Mouse (Mus musculus) neural tube, embryonic 14.5 days (tissue): ENCODE data around the gene Thrap3. TPM values are rescaled to one million over a fixed set of nuclear protein-coding genes. Genes with fewer than 3 reads are reported as not detected.

Source experiments
- ATAC-seq: fragments of 200-750 bp; cut with Nextera tagmentation; 2 replicates; pipeline ENCODE4 v1.8.0; 2017; ENCODE audit warnings: low read depth, mild to moderate bottlenecking, moderate TSS enrichment, moderate library complexity
- H3K27ac ChIP-seq: fragments of 300-500 bp; sonication (generic); 2 replicates; pipeline ENCODE4 v1.5.1; 2014; ENCODE audit warnings: low read depth, mild to moderate bottlenecking, control low read depth, low read length, moderate library complexity, mixed read lengths
- H3K27me3 ChIP-seq: fragments of 300-500 bp; sonication (generic); 2 replicates; pipeline ENCODE4 v1.6.1; 2014; ENCODE audit warnings: low read length; ENCODE audit not compliant: control insufficient read depth, insufficient read depth
- H3K36me3 ChIP-seq: fragments of 300-500 bp; sonication (generic); 2 replicates; pipeline ENCODE4 v1.6.1; 2014; ENCODE audit warnings: low read length, mixed read lengths; ENCODE audit not compliant: control insufficient read depth, insufficient read depth
- H3K4me1 ChIP-seq: fragments of 300-500 bp; sonication (generic); 2 replicates; pipeline ENCODE4 v1.6.1; 2014; ENCODE audit warnings: low read length; ENCODE audit not compliant: control insufficient read depth, insufficient read depth
- H3K4me2 ChIP-seq: fragments of 300-500 bp; sonication (generic); 2 replicates; pipeline ENCODE4 v1.6.1; 2014; ENCODE audit warnings: mild to moderate bottlenecking, low read depth, low read length, control low read depth
- H3K4me3 ChIP-seq: fragments of 300-500 bp; sonication (generic); 2 replicates; pipeline ENCODE4 v1.5.1; 2014; ENCODE audit warnings: low read depth, low read length, control low read depth, mixed read lengths
- H3K9ac ChIP-seq: fragments of 300-500 bp; sonication (generic); replicated peaks from 2 replicates; pipeline ENCODE4 v1.6.1; 2014; ENCODE audit warnings: low read depth, mild to moderate bottlenecking, control low read depth, low read length, mixed read lengths
- H3K9me3 ChIP-seq: fragments of 300-500 bp; sonication (generic); 2 replicates; pipeline ENCODE4 v1.6.1; 2016; ENCODE audit warnings: low read length; ENCODE audit not compliant: control insufficient read depth
- WGBS: fragments of 180-500 bp; shearing (Covaris S2); extraction: QIAGEN DNeasy Blood & Tissue Kit; methylation state at CpG from one replicate; pipeline ENCODE4 v1.1.7; 2014; 5-methylcytosine and 5-hydroxymethylcytosine counted together
- polyA plus RNA-seq: library from polyadenylated mRNA; unstranded; fragments of >200 nt; fragmentation: Nextera tagmentation; extraction: Ambion mirVana; gene quantifications from 2 replicates; pipeline ENCODE4 v1.2.1, GENCODE M21; 2014

Gene Thrap3
- polyA plus RNA-seq, 1 experiment from 2014 or later = 138 TPM

DNA sequence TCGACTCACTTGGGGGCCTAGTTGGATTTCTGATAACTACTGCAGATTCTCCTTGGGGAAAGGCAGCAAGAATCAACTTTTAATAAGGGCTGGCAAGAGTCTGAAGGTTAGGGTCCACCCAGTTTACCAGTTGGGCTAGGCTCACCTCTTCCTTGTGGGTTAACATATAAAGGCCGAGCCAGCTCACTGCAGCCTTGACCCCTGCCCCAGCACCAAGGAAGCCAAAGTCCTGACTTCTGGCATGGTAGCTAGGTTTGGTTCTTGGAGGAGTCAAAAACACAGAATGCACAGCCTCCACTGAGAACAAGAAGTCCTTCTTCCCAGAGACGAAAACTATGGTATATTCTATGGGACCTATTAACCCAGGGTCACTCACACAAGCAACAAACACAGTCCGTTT lies 38.9 kb downstream of the Thrap3 start:
- H3K4me3 ChIP-seq = no peak overlapping the region
- no peaks in the 10 kb centered on the region for H3K4me1 ChIP-seq
- no peak for ATAC-seq
- H3K9me3 ChIP-seq = no peaks in the 10 kb centered on the region
- no peaks in the 10 kb centered on the region for H3K27me3 ChIP-seq
- no peak overlapping the region for H3K27ac ChIP-seq
- peaks cover 16% of the 10 kb centered on the region for H3K36me3 ChIP-seq
- no peak overlapping the region for H3K9ac ChIP-seq
- WGBS = 67% methylated on average over 4 of the region's 4 CpGs
- H3K4me2 ChIP-seq = no peak overlapping the region

- Histone ChIP-seq H3K4me1 (no peaks in the 10 kb centered on the region), H3K27ac (no peak within 1 kb of the TSS), H3K4me2 (peak within 1 kb of the TSS; percentile 89), H3K9me3 (no peaks in the 10 kb centered on the region), H3K36me3 (peaks cover 16% of the 10 kb centered on the region), H3K27me3 (no peaks in the 10 kb centered on the region), H3K9ac (peak within 1 kb of the TSS; percentile 50), H3K4me3 (peak within 1 kb of the TSS; percentile 39)
- WGBS = 7% methylated on average over 22 of the region's 22 CpGs
- peak; percentile 10 for ATAC-seq
These were observed 39.4 kb downstream of the Thrap3 start, which contains the start of gene Sh3d21 for GRCm38 (mm10) chr4:126163067-126163659. Gene Sh3d21, minus strand, starts transcription at chr4:126163491.

DNA sequence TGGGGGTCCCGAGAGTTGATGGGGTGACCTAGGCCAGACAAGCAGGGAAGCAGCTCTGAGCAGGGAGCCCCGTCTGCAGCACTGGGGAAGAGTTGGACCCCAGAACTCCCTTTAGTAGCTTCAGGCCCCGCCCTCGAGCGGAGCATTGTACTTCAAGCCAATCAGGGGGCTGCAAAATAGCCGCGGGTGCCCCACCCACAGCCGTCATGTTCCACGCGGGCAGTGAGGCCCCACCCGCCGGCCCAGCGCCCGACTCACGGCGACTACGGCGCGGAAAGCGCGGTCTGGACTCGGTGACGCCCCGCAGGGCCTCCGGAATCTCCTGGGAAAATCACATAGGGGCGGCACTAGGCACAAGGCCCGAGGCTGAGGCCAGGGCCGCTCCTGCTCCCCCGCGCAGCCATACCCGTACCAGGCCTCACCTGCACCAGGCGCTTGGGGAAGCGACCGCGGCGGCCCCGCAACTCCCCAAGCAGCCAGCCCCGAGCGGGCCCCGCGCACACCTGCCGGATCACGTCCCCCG lies 40.0 kb downstream of the Thrap3 start:
- Histone ChIP-seq H3K4me2 (peak overlapping the region; percentile 89), H3K4me1 (no peaks in the 10 kb centered on the region), H3K27ac (no peak overlapping the region), H3K9me3 (no peaks in the 10 kb centered on the region), H3K4me3 (peak overlapping the region; percentile 39), H3K9ac (peak overlapping the region; percentile 50), H3K27me3 (no peaks in the 10 kb centered on the region), H3K36me3 (peaks cover 16% of the 10 kb centered on the region)
- ATAC-seq = peak; percentile 86
- 1% methylated on average over 44 of the region's 44 CpGs for WGBS

- peak overlapping the region; percentile 89 for H3K4me2 ChIP-seq
- no peak; the same call in 1 of the 2 replicates for ATAC-seq
- 70% methylated on average over 9 of the region's 9 CpGs for WGBS
- H3K36me3 ChIP-seq = peaks cover 14% of the 10 kb centered on the region
- no peak overlapping the region for H3K27ac ChIP-seq
- no peak overlapping the region for H3K9ac ChIP-seq
- H3K9me3 ChIP-seq = no peaks in the 10 kb centered on the region
- no peaks in the 10 kb centered on the region for H3K4me1 ChIP-seq
- no peaks in the 10 kb centered on the region for H3K27me3 ChIP-seq
- no peak overlapping the region for H3K4me3 ChIP-seq
These were observed 40.6 kb downstream of the Thrap3 start for GRCm38 (mm10) chr4:126161986-126162385.

GRCm38 (mm10) chr4:126161456-126161855 lies 41.1 kb downstream of the Thrap3 start:
- ATAC-seq = no peak
- H3K4me2 ChIP-seq = no peak overlapping the region
- 94% methylated on average over 6 of the region's 6 CpGs for WGBS
- H3K9ac ChIP-seq = no peak overlapping the region
- H3K4me3 ChIP-seq = no peak overlapping the region
- H3K27me3 ChIP-seq = no peaks in the 10 kb centered on the region
- H3K9me3 ChIP-seq = no peaks in the 10 kb centered on the region
- H3K36me3 ChIP-seq = peaks cover 9% of the 10 kb centered on the region
- no peaks in the 10 kb centered on the region for H3K4me1 ChIP-seq
- H3K27ac ChIP-seq = no peak overlapping the region

- H3K36me3 ChIP-seq = peaks cover 4% of the 10 kb centered on the region
- no peaks in the 10 kb centered on the region for H3K9me3 ChIP-seq
- H3K27ac ChIP-seq = no peak overlapping the region
- H3K4me3 ChIP-seq = no peak overlapping the region
- H3K4me2 ChIP-seq = no peak overlapping the region
- ATAC-seq = no peak
- 90% methylated on average over 8 of the region's 8 CpGs for WGBS
- H3K4me1 ChIP-seq = no peaks in the 10 kb centered on the region
- H3K9ac ChIP-seq = no peak overlapping the region
- H3K27me3 ChIP-seq = no peaks in the 10 kb centered on the region
These were observed 41.6 kb downstream of the Thrap3 start for GRCm38 (mm10) chr4:126160981-126161380.

DNA sequence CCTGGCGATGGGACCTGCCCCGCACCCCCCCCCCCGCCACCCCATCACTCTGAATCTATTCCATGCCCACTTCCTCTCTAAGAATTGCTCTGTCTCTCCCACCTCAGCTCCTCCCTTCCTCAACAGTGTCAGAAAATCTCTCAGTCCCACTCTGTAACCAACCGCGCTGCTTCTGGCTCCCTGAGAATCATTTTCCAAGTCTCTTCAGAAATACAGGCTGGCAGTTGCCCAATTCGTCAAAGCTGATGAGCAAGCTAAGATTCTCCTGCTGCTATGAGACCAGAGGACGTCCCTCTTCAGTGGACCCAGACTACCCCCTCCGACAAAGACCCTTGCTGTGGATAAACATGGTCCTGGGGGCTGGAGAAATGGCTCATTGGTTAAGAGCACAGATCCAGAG lies 43.1 kb downstream of the Thrap3 start:
- H3K4me1 ChIP-seq = no peaks in the 10 kb centered on the region
- no peak overlapping the region for H3K9ac ChIP-seq
- H3K9me3 ChIP-seq = no peaks in the 10 kb centered on the region
- no peak overlapping the region for H3K27ac ChIP-seq
- H3K36me3 ChIP-seq = no peaks in the 10 kb centered on the region
- no peak for ATAC-seq
- WGBS = 68% methylated on average over 8 of the region's 8 CpGs
- H3K4me3 ChIP-seq = no peak overlapping the region
- H3K27me3 ChIP-seq = no peaks in the 10 kb centered on the region
- H3K4me2 ChIP-seq = no peak overlapping the region

- no peaks in the 10 kb centered on the region for H3K36me3 ChIP-seq
- H3K4me1 ChIP-seq = no peaks in the 10 kb centered on the region
- no peak overlapping the region for H3K27ac ChIP-seq
- WGBS = 93% methylated on average over 6 of the region's 6 CpGs
- H3K4me2 ChIP-seq = no peak overlapping the region
- H3K9me3 ChIP-seq = no peaks in the 10 kb centered on the region
- H3K27me3 ChIP-seq = no peaks in the 10 kb centered on the region
- no peak overlapping the region for H3K4me3 ChIP-seq
- no peak for ATAC-seq
- H3K9ac ChIP-seq = no peak overlapping the region
These were observed 45.0 kb downstream of the Thrap3 start for GRCm38 (mm10) chr4:126157562-126157961.

- no peak overlapping the region for H3K27ac ChIP-seq
- no peaks in the 10 kb centered on the region for H3K36me3 ChIP-seq
- no peaks in the 10 kb centered on the region for H3K27me3 ChIP-seq
- no peaks in the 10 kb centered on the region for H3K4me1 ChIP-seq
- H3K4me3 ChIP-seq = no peak overlapping the region
- no peak for ATAC-seq
- WGBS = 59% methylated on average over 5 of the region's 5 CpGs
- H3K4me2 ChIP-seq = no peak overlapping the region
- H3K9me3 ChIP-seq = no peaks in the 10 kb centered on the region
- H3K9ac ChIP-seq = no peak overlapping the region
These were observed 45.9 kb downstream of the Thrap3 start for GRCm38 (mm10) chr4:126156617-126157016.
